In the genomic region with DNA sequence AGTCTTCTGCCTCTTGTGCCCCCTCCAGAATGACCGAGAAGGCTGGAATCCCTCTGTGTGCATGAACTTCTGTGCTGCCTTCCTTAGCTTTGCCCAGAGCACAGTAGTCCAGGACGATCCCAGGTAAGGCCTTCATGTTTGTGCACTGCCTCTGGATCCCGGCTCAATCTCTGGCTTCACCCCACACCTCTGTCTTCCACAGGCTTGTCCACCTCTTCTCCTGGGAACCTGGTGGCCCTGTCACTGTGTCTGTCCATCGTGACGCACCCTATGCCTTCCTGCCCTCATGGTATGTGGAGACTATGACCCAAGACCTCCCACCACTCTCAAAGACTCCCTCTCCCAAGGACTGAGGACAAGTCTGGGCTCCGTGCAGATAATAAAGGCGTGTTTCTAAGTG, we compare ENCODE assay signal across 17 mouse cellular contexts. TPM values are rescaled to one million over a fixed set of nuclear protein-coding genes. Genes with fewer than 3 reads are reported as not detected.
A peak's percentile ranks its signal among the peaks of the same experiment; 100 is the strongest.
DNase-seq lines count a peak whose midpoint lies in the region; ATAC-seq and TF ChIP-seq lines count a peak whose summit lies in the region.
"Had no signal": no experiment of that assay in that cellular context is flagged by ENCODE, and none has a peak within 500 bp of the region (broad histone marks: within the 10 kb centered on the region; RNA-seq: fewer than 3 reads in every experiment).

No protein-coding gene starts in this region.

- no peak for DNase-seq in forebrain, postnatal 0 days
- no peak for DNase-seq in stomach, postnatal 0 days (ENCODE audit: low spot score)
- DNase-seq in adrenal gland, adult (ENCODE audit: inconsistent age in 2 of 2, low spot score in 1 of 2): no peak
- DNase-seq in c-Kit-positive CD71-positive TER-119-positive erythroid progenitor cells, embryonic 14.5 days (ENCODE audit: low spot score): no peak
- DNase-seq: cerebellum, postnatal 25 days; kidney, adult 18-20 months; kidney, postnatal 25 days; lung, embryonic 14.5 days; right cerebral cortex, adult 18-20 months; thymus, postnatal 36 days had no signal

- TF ChIP-seq CTCF in forebrain, postnatal 0 days (IDR thresholded peaks at IDR 0.05; ENCODE audit: low read depth): no peak
- TF ChIP-seq CTCF in stomach, postnatal 0 days (IDR thresholded peaks at IDR 0.05; ENCODE audit: low read depth): no peak

- 0 out of 2 replicates have a peak overlapping the region, but pooled peaks have one; percentile 21 for H3K9ac ChIP-seq in forebrain, embryonic 13.5 days
- no peak overlapping the region for H3K9ac ChIP-seq in forebrain, postnatal 0 days
- peak overlapping the region; percentile 4; the same call in 1 of the 2 replicates for H3K9ac ChIP-seq in hindbrain, embryonic 13.5 days
- no peak overlapping the region for H3K9ac ChIP-seq in hindbrain, embryonic 16.5 days (ENCODE audit: low read depth, low read length)
- no peak overlapping the region for H3K9ac ChIP-seq in stomach, embryonic 15.5 days
- H3K9ac ChIP-seq in stomach, postnatal 0 days (ENCODE audit: low read length): no peak overlapping the region
- H3K9ac ChIP-seq: hindbrain, embryonic 14.5 days; lung, embryonic 14.5 days had no signal

- peak overlapping the region; percentile 22; the same call in 1 of the 2 replicates for H3K4me2 ChIP-seq in forebrain, embryonic 13.5 days
- H3K4me2 ChIP-seq in forebrain, postnatal 0 days (ENCODE audit: low read depth): no peak overlapping the region
- no peak overlapping the region for H3K4me2 ChIP-seq in hindbrain, embryonic 13.5 days
- H3K4me2 ChIP-seq in hindbrain, embryonic 16.5 days (ENCODE audit: low read length): no peak overlapping the region
- no peak overlapping the region for H3K4me2 ChIP-seq in stomach, embryonic 15.5 days
- H3K4me2 ChIP-seq in stomach, postnatal 0 days (replicated peaks; ENCODE audit: low read depth): no peak overlapping the region

- no peak for ATAC-seq in forebrain, embryonic 13.5 days
- no peak for ATAC-seq in forebrain, postnatal 0 days
- ATAC-seq in hindbrain, embryonic 13.5 days (ENCODE audit: low FRiP score): no peak
- ATAC-seq in hindbrain, embryonic 16.5 days: no peak
- no peak for ATAC-seq in stomach, embryonic 15.5 days (ENCODE audit: insufficient read depth, low FRiP score, low read depth)
- ATAC-seq in stomach, postnatal 0 days (ENCODE audit: low FRiP score, low TSS enrichment): no peak
- ATAC-seq: Patski had no signal

- H3K27ac ChIP-seq in forebrain, embryonic 13.5 days: no peak overlapping the region
- H3K27ac ChIP-seq in forebrain, postnatal 0 days (ENCODE audit: low read depth, low read length): no peak overlapping the region
- H3K27ac ChIP-seq in hindbrain, embryonic 13.5 days: no peak overlapping the region
- no peak overlapping the region for H3K27ac ChIP-seq in hindbrain, embryonic 16.5 days (ENCODE audit: low read depth, low read length)
- no peak overlapping the region for H3K27ac ChIP-seq in stomach, embryonic 15.5 days
- no peak overlapping the region for H3K27ac ChIP-seq in stomach, postnatal 0 days (replicated peaks)
- H3K27ac ChIP-seq: hindbrain, embryonic 14.5 days had no signal

- H3K9me3 ChIP-seq in forebrain, embryonic 13.5 days (replicated peaks): no peaks in the 10 kb centered on the region
- H3K9me3 ChIP-seq in forebrain, postnatal 0 days (ENCODE audit: low read length): no peaks in the 10 kb centered on the region
- no peaks in the 10 kb centered on the region for H3K9me3 ChIP-seq in hindbrain, embryonic 13.5 days
- no peaks in the 10 kb centered on the region for H3K9me3 ChIP-seq in hindbrain, embryonic 16.5 days (ENCODE audit: control insufficient read depth, low read length)
- no peaks in the 10 kb centered on the region for H3K9me3 ChIP-seq in stomach, embryonic 15.5 days
- H3K9me3 ChIP-seq in stomach, postnatal 0 days (ENCODE audit: control insufficient read depth, low read length): no peaks in the 10 kb centered on the region

- H3K36me3 ChIP-seq in forebrain, embryonic 13.5 days (ENCODE audit: poor library complexity, severe bottlenecking): peaks cover 62% of the 10 kb centered on the region
- H3K36me3 ChIP-seq in forebrain, postnatal 0 days (ENCODE audit: insufficient read depth): peaks cover 51% of the 10 kb centered on the region
- H3K36me3 ChIP-seq in hindbrain, embryonic 13.5 days: peaks cover 56% of the 10 kb centered on the region
- H3K36me3 ChIP-seq in hindbrain, embryonic 16.5 days (ENCODE audit: control insufficient read depth, insufficient read depth, low read length): peaks cover 39% of the 10 kb centered on the region
- peaks cover 39% of the 10 kb centered on the region for H3K36me3 ChIP-seq in stomach, embryonic 15.5 days
- H3K36me3 ChIP-seq in stomach, postnatal 0 days (ENCODE audit: control insufficient read depth, insufficient read depth, low read length): peaks cover 15% of the 10 kb centered on the region

- peaks cover 28% of the 10 kb centered on the region for H3K4me1 ChIP-seq in forebrain, embryonic 13.5 days
- H3K4me1 ChIP-seq in forebrain, postnatal 0 days (ENCODE audit: insufficient read depth): 0 out of 2 replicates have a peak, but pooled peaks cover 14% of the 10 kb centered on the region
- H3K4me1 ChIP-seq in hindbrain, embryonic 13.5 days (replicated peaks): peaks cover 35% of the 10 kb centered on the region
- H3K4me1 ChIP-seq in hindbrain, embryonic 16.5 days (ENCODE audit: control insufficient read depth, insufficient read depth, low read depth, low read length): peaks cover 17% of the 10 kb centered on the region
- peaks cover 21% of the 10 kb centered on the region for H3K4me1 ChIP-seq in stomach, embryonic 15.5 days
- 0 out of 2 replicates have a peak, but pooled peaks cover 5% of the 10 kb centered on the region for H3K4me1 ChIP-seq in stomach, postnatal 0 days (replicated peaks; ENCODE audit: control insufficient read depth, insufficient read depth)

- TF ChIP-seq EP300 in stomach, postnatal 0 days (optimal IDR thresholded peaks at IDR 0.05): no peak

- 0 out of 2 replicates have a peak overlapping the region, but pooled peaks have one; percentile 7 for H3K4me3 ChIP-seq in forebrain, embryonic 13.5 days
- no peak overlapping the region for H3K4me3 ChIP-seq in forebrain, postnatal 0 days (ENCODE audit: low read depth, low read length)
- H3K4me3 ChIP-seq in hindbrain, embryonic 13.5 days: no peak overlapping the region
- H3K4me3 ChIP-seq in hindbrain, embryonic 16.5 days (ENCODE audit: low read length): no peak overlapping the region
- H3K4me3 ChIP-seq in stomach, embryonic 15.5 days (replicated peaks): peak overlapping the region; percentile 3; the same call in 1 of the 2 replicates
- no peak overlapping the region for H3K4me3 ChIP-seq in stomach, postnatal 0 days (ENCODE audit: low read depth, low read length)

- no peaks in the 10 kb centered on the region for H3K27me3 ChIP-seq in forebrain, embryonic 13.5 days
- H3K27me3 ChIP-seq in forebrain, postnatal 0 days (ENCODE audit: insufficient read depth, low read length): no peaks in the 10 kb centered on the region
- H3K27me3 ChIP-seq in hindbrain, embryonic 13.5 days: no peaks in the 10 kb centered on the region
- no peaks in the 10 kb centered on the region for H3K27me3 ChIP-seq in hindbrain, embryonic 16.5 days (replicated peaks; ENCODE audit: control insufficient read depth, insufficient read depth, low read length)
- no peaks in the 10 kb centered on the region for H3K27me3 ChIP-seq in stomach, embryonic 15.5 days (replicated peaks)
- no peaks in the 10 kb centered on the region for H3K27me3 ChIP-seq in stomach, postnatal 0 days (ENCODE audit: control insufficient read depth, insufficient read depth, low read length)
- H3K27me3 ChIP-seq: Patski had no signal

- 89% methylated on average over 7 of the region's 7 CpGs for WGBS in forebrain, embryonic 13.5 days
- WGBS in forebrain, postnatal 0 days: 90% methylated on average over 7 of the region's 7 CpGs
- 94% methylated on average over 7 of the region's 7 CpGs for WGBS in hindbrain, embryonic 13.5 days
- WGBS in hindbrain, embryonic 16.5 days: 89% methylated on average over 7 of the region's 7 CpGs
- WGBS in stomach, embryonic 15.5 days: 86% methylated on average over 7 of the region's 7 CpGs
- WGBS in stomach, postnatal 0 days: 86% methylated on average over 7 of the region's 7 CpGs

RNA-seq across cellular contexts. Expression of a gene that starts 2.0 kb away (rescaled TPM):
- 68.6 and 75.7 TPM in 2 replicates for polyA plus RNA-seq in forebrain, embryonic 13.5 days (2015; fragmentation: Nextera tagmentation; extraction: Ambion mirVana)
- 40.0 and 46.0 TPM in 2 replicates for total RNA-seq in forebrain, postnatal 0 days (2014; rRNA removed)
- 56.0 and 57.8 TPM in 2 replicates for polyA plus RNA-seq in forebrain, postnatal 0 days (2015; fragmentation: Nextera tagmentation; extraction: Ambion mirVana)
- 68.9 and 69.6 TPM in 2 replicates for polyA plus RNA-seq in hindbrain, embryonic 13.5 days (2015; fragmentation: Nextera tagmentation; extraction: Ambion mirVana)
- polyA plus RNA-seq in hindbrain, embryonic 16.5 days (2015; fragmentation: Nextera tagmentation; extraction: Ambion mirVana): 68.4 and 68.9 TPM in 2 replicates
- 52.9 and 53.1 TPM in 2 replicates for polyA plus RNA-seq in stomach, embryonic 15.5 days (2015; fragmentation: Nextera tagmentation; extraction: Ambion mirVana)
- polyA plus RNA-seq in stomach, postnatal 0 days (2015; fragmentation: Nextera tagmentation; extraction: Ambion mirVana): 29.6 and 32.2 TPM in 2 replicates

RNA-seq across cellular contexts. Expression of a gene that starts 2.0 kb away (rescaled TPM):
- polyA plus RNA-seq in forebrain, embryonic 13.5 days (2015; fragmentation: Nextera tagmentation; extraction: Ambion mirVana): 36.6 and 40.0 TPM in 2 replicates
- 41.9 and 55.6 TPM in 2 replicates for total RNA-seq in forebrain, postnatal 0 days (2014; rRNA removed)
- 55.7 and 61.1 TPM in 2 replicates for polyA plus RNA-seq in forebrain, postnatal 0 days (2015; fragmentation: Nextera tagmentation; extraction: Ambion mirVana)
- 36.5 and 40.5 TPM in 2 replicates for polyA plus RNA-seq in hindbrain, embryonic 13.5 days (2015; fragmentation: Nextera tagmentation; extraction: Ambion mirVana)
- polyA plus RNA-seq in hindbrain, embryonic 16.5 days (2015; fragmentation: Nextera tagmentation; extraction: Ambion mirVana): 41.2 and 43.1 TPM in 2 replicates
- polyA plus RNA-seq in stomach, embryonic 15.5 days (2015; fragmentation: Nextera tagmentation; extraction: Ambion mirVana): 25.7 and 26.5 TPM in 2 replicates
- 20.8 and 23.1 TPM in 2 replicates for polyA plus RNA-seq in stomach, postnatal 0 days (2015; fragmentation: Nextera tagmentation; extraction: Ambion mirVana)

RNA-seq across cellular contexts. Expression of a gene that starts 11.2 kb away (rescaled TPM):
- 50.1 and 57.9 TPM in 2 replicates for polyA plus RNA-seq in forebrain, embryonic 13.5 days (2015; fragmentation: Nextera tagmentation; extraction: Ambion mirVana)
- 91.8 and 97.7 TPM in 2 replicates for total RNA-seq in forebrain, postnatal 0 days (2014; rRNA removed)
- polyA plus RNA-seq in forebrain, postnatal 0 days (2015; fragmentation: Nextera tagmentation; extraction: Ambion mirVana): 36.9 and 42.8 TPM in 2 replicates
- polyA plus RNA-seq in hindbrain, embryonic 13.5 days (2015; fragmentation: Nextera tagmentation; extraction: Ambion mirVana): 54.1 and 60.4 TPM in 2 replicates
- polyA plus RNA-seq in hindbrain, embryonic 16.5 days (2015; fragmentation: Nextera tagmentation; extraction: Ambion mirVana): 57.1 and 62.6 TPM in 2 replicates
- polyA plus RNA-seq in stomach, embryonic 15.5 days (2015; fragmentation: Nextera tagmentation; extraction: Ambion mirVana): 39.5 and 48.8 TPM in 2 replicates
- polyA plus RNA-seq in stomach, postnatal 0 days (2015; fragmentation: Nextera tagmentation; extraction: Ambion mirVana): 22.5 and 23.6 TPM in 2 replicates

RNA-seq across cellular contexts. Expression of a gene that starts 11.4 kb away (rescaled TPM):
- 106 and 109 TPM in 2 replicates for polyA plus RNA-seq in forebrain, embryonic 13.5 days (2015; fragmentation: Nextera tagmentation; extraction: Ambion mirVana)
- 32.0 and 56.2 TPM in 2 replicates for total RNA-seq in forebrain, postnatal 0 days (2014; rRNA removed)
- 49.6 and 54.6 TPM in 2 replicates for polyA plus RNA-seq in forebrain, postnatal 0 days (2015; fragmentation: Nextera tagmentation; extraction: Ambion mirVana)
- polyA plus RNA-seq in hindbrain, embryonic 13.5 days (2015; fragmentation: Nextera tagmentation; extraction: Ambion mirVana): 82.7 and 88.9 TPM in 2 replicates
- 78.9 and 83.3 TPM in 2 replicates for polyA plus RNA-seq in hindbrain, embryonic 16.5 days (2015; fragmentation: Nextera tagmentation; extraction: Ambion mirVana)
- 87.8 and 103 TPM in 2 replicates for polyA plus RNA-seq in stomach, embryonic 15.5 days (2015; fragmentation: Nextera tagmentation; extraction: Ambion mirVana)
- polyA plus RNA-seq in stomach, postnatal 0 days (2015; fragmentation: Nextera tagmentation; extraction: Ambion mirVana): 50.0 and 53.8 TPM in 2 replicates

RNA-seq across cellular contexts. Expression of a gene that starts 23.5 kb away (rescaled TPM):
- polyA plus RNA-seq in forebrain, embryonic 13.5 days (2015; fragmentation: Nextera tagmentation; extraction: Ambion mirVana): 1.9 and 2.0 TPM in 2 replicates
- 0.67 and 1.4 TPM in 2 replicates for total RNA-seq in forebrain, postnatal 0 days (2014; rRNA removed)
- 1.0 and 1.7 TPM in 2 replicates for polyA plus RNA-seq in forebrain, postnatal 0 days (2015; fragmentation: Nextera tagmentation; extraction: Ambion mirVana)
- 1.9 TPM in 2 replicates for polyA plus RNA-seq in hindbrain, embryonic 13.5 days (2015; fragmentation: Nextera tagmentation; extraction: Ambion mirVana)
- polyA plus RNA-seq in hindbrain, embryonic 16.5 days (2015; fragmentation: Nextera tagmentation; extraction: Ambion mirVana): 1.6 and 2.1 TPM in 2 replicates
- polyA plus RNA-seq in stomach, embryonic 15.5 days (2015; fragmentation: Nextera tagmentation; extraction: Ambion mirVana): 20.8 and 30.4 TPM in 2 replicates
- polyA plus RNA-seq in stomach, postnatal 0 days (2015; fragmentation: Nextera tagmentation; extraction: Ambion mirVana): 20.7 and 23.9 TPM in 2 replicates
- total RNA-seq: megakaryocyte-erythroid progenitor cell, adult 5-6 weeks had no signal

Comparison
In these comparisons a context has a peak if more than half of its experiments do, and no peak if none do; other contexts are left out.
1. H3K4me3 ChIP-seq: peak in forebrain, embryonic 13.5 days (single experiment) and stomach, embryonic 15.5 days (single experiment); none in forebrain, postnatal 0 days (single experiment), hindbrain, embryonic 13.5 days (single experiment), hindbrain, embryonic 16.5 days (single experiment) and stomach, postnatal 0 days (single experiment).
2. H3K9ac ChIP-seq: peak in forebrain, embryonic 13.5 days (single experiment) and hindbrain, embryonic 13.5 days (single experiment); none in forebrain, postnatal 0 days (single experiment), hindbrain, embryonic 16.5 days (single experiment), stomach, embryonic 15.5 days (single experiment) and stomach, postnatal 0 days (single experiment).